Mouse (Mus musculus): ENCODE measurements around the gene Kazn.

The Kazn gene

DNA sequence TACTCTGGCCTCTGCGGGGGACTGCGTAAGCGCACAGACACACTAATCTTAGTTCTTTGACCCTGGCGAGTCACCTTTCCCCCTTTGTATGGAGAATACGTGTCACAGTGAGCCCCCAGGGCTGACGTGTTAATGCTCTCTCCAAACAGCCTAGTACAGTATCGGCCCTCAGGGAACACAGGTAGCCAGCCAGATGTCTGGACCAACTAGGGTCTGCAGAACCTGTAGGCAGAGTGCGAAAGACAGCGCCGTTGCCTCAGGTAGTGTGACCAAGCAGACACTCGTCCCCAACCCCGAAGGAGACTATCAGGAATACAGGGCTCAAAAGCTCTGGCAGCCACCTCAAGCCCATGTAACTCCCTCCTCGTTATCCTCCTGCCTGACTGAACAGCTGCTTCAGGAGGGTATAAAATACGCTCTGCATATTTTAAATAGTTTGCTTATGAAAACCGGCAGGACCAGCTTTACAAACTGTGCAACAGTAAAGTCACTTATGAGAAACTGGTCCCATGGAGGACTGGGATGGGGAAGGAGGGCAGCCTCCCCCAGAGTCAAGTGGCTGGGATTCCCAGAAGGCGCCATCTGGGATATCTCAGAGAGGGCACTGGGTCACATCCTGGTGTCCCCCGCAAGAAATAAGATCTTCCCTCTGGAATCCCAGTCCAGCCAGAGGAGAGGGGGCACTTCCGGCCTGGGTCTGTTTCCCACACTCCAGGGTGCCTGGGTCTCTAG is 18.0 kb downstream of the Kazn start:
- TF ChIP-seq CTCF (conservative IDR thresholded peaks at IDR 0.05; ENCODE audit: low read length), result no peak
- no peak for TF ChIP-seq POU5F1 (IDR thresholded peaks at IDR 0.05; ENCODE audit: borderline replicate concordance, low read length)

DNA sequence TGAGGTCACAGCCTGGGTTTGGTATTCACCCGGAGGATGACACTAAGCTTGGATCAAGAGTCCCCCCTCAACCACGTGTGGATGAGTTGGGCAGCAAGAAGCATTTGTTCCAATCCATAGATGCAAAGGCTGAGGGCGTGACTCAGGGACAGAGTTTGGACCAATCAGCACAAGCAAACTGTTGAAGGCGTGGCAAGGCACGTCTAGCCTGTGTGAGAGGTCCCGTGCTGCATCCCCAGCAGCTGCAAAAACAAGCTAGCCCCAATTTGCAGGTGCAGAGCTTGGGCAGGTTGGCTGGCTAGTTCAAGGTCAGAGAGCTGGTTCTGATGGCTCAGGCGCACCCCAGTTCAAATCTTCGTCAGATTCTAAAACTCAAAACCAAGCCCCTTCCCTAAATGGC is 20.2 kb downstream of the Kazn start:
- H3K9me3 ChIP-seq (ENCODE audit: low read length), result no peaks in the 10 kb centered on the region
- peaks cover 96% of the 10 kb centered on the region for H3K4me1 ChIP-seq (replicated peaks; ENCODE audit: low read depth, low read length)
- H3K36me3 ChIP-seq (ENCODE audit: insufficient read depth, low read length), result peaks cover 46% of the 10 kb centered on the region
- peak overlapping the region; percentile 24; the same call in 1 of the 2 replicates for H3K4me3 ChIP-seq (replicated peaks; ENCODE audit: low read length)
- no peak for TF ChIP-seq POU5F1 (IDR thresholded peaks at IDR 0.05; ENCODE audit: borderline replicate concordance, low read length)
- no peak for TF ChIP-seq CTCF (conservative IDR thresholded peaks at IDR 0.05; ENCODE audit: low read length)
- no peak for TF ChIP-seq NANOG (IDR thresholded peaks at IDR 0.05; ENCODE audit: borderline replicate concordance, low read length)
- no peaks in the 10 kb centered on the region for H3K27me3 ChIP-seq (ENCODE audit: insufficient read depth, low read length)

More for the DNA sequence above, 18.0 kb downstream of the Kazn start:
- Histone ChIP-seq H3K36me3 (ENCODE audit: insufficient read depth, low read length) (peaks cover 43% of the 10 kb centered on the region), H3K27me3 (ENCODE audit: insufficient read depth, low read length) (no peaks in the 10 kb centered on the region), H3K4me1 (replicated peaks; ENCODE audit: low read depth, low read length) (peaks cover 99% of the 10 kb centered on the region), H3K9me3 (ENCODE audit: low read length) (no peaks in the 10 kb centered on the region), H3K4me3 (replicated peaks; ENCODE audit: low read length) (0 out of 2 replicates have a peak overlapping the region, but pooled peaks have one; percentile 8)

- no peak overlapping the region for H3K4me3 ChIP-seq (replicated peaks; ENCODE audit: low read length)
- no peaks in the 10 kb centered on the region for H3K27me3 ChIP-seq (ENCODE audit: insufficient read depth, low read length)
- H3K9me3 ChIP-seq (ENCODE audit: low read length), result no peaks in the 10 kb centered on the region
- peaks cover 95% of the 10 kb centered on the region for H3K4me1 ChIP-seq (replicated peaks; ENCODE audit: low read depth, low read length)
- TF ChIP-seq NANOG (IDR thresholded peaks at IDR 0.05; ENCODE audit: borderline replicate concordance, low read length) (no peak), POU5F1 (IDR thresholded peaks at IDR 0.05; ENCODE audit: borderline replicate concordance, low read length) (no peak)
- peaks cover 43% of the 10 kb centered on the region for H3K36me3 ChIP-seq (ENCODE audit: insufficient read depth, low read length)
These were observed 22.2 kb downstream of the Kazn start for GRCm38 (mm10) chr4:142217048-142217447.

DNA sequence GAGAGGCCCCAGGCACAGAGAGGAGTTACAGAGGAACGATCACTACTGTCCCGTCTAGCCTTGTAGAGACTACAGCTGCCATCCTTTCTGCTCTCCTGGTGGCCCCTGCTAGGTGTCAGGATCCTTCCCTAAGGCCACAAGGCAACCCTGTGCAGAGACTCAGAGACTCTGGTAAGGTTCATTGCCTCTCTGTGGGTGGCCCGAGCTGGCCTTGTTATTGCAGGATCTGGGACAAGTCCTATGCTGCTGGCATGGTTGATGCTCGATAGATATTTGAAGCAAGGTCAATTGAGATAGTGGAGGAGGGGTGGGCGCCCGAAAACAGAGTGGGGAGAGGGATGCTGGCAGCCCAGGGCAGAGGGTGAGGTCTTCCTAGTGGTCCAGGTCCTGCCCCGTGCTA is 23.4 kb downstream of the Kazn start:
- H3K4me3 ChIP-seq (replicated peaks; ENCODE audit: low read length), result no peak overlapping the region
- no peaks in the 10 kb centered on the region for H3K27me3 ChIP-seq (ENCODE audit: insufficient read depth, low read length)
- peaks cover 43% of the 10 kb centered on the region for H3K36me3 ChIP-seq (ENCODE audit: insufficient read depth, low read length)
- peaks cover 90% of the 10 kb centered on the region for H3K4me1 ChIP-seq (replicated peaks; ENCODE audit: low read depth, low read length)
- TF ChIP-seq POU5F1 (IDR thresholded peaks at IDR 0.05; ENCODE audit: borderline replicate concordance, low read length) (no peak), CTCF (conservative IDR thresholded peaks at IDR 0.05; ENCODE audit: low read length) (no peak), NANOG (IDR thresholded peaks at IDR 0.05; ENCODE audit: borderline replicate concordance, low read length) (no peak)
- H3K9me3 ChIP-seq (ENCODE audit: low read length), result no peaks in the 10 kb centered on the region

DNA sequence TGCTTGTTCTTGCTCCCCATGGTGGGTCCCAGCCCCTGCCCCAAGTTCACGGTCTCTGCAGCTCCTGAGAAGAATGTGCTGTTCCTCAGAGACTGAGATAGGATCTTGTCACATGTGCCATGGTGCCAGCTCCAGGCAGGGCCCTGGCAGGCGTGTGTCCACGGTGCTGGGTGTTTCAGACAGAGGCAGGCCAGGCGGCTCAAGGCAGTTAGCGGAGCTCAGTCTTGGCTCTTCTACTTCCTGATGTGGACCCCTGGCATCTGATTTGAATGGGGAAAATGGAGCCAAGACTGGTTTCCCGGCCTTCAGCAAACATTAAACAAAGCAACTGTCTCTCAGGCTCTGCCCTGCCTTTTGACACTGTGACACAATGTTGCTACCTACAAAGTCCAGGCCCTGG is 24.7 kb downstream of the Kazn start:
- Histone ChIP-seq H3K4me3 (replicated peaks; ENCODE audit: low read length) (no peak overlapping the region), H3K4me1 (replicated peaks; ENCODE audit: low read depth, low read length) (peaks cover 90% of the 10 kb centered on the region), H3K9me3 (ENCODE audit: low read length) (no peaks in the 10 kb centered on the region), H3K27me3 (ENCODE audit: insufficient read depth, low read length) (no peaks in the 10 kb centered on the region), H3K36me3 (ENCODE audit: insufficient read depth, low read length) (peaks cover 48% of the 10 kb centered on the region)
- TF ChIP-seq CTCF (conservative IDR thresholded peaks at IDR 0.05; ENCODE audit: low read length), result no peak
- TF ChIP-seq NANOG (IDR thresholded peaks at IDR 0.05; ENCODE audit: borderline replicate concordance, low read length), result no peak
- no peak for TF ChIP-seq POU5F1 (IDR thresholded peaks at IDR 0.05; ENCODE audit: borderline replicate concordance, low read length)

- no peaks in the 10 kb centered on the region for H3K27me3 ChIP-seq (ENCODE audit: insufficient read depth, low read length)
- H3K36me3 ChIP-seq (ENCODE audit: insufficient read depth, low read length), result peaks cover 56% of the 10 kb centered on the region
- H3K4me1 ChIP-seq (replicated peaks; ENCODE audit: low read depth, low read length), result peaks cover 90% of the 10 kb centered on the region
- TF ChIP-seq NANOG (IDR thresholded peaks at IDR 0.05; ENCODE audit: borderline replicate concordance, low read length) (no peak), POU5F1 (IDR thresholded peaks at IDR 0.05; ENCODE audit: borderline replicate concordance, low read length) (no peak), CTCF (conservative IDR thresholded peaks at IDR 0.05; ENCODE audit: low read length) (no peak)
- H3K4me3 ChIP-seq (replicated peaks; ENCODE audit: low read length), result no peak overlapping the region
- no peaks in the 10 kb centered on the region for H3K9me3 ChIP-seq (ENCODE audit: low read length)
These were observed 26.8 kb downstream of the Kazn start for GRCm38 (mm10) chr4:142212425-142212824.

GRCm38 (mm10) chr4:142209884-142210283 is 29.3 kb downstream of the Kazn start:
- peaks cover 91% of the 10 kb centered on the region for H3K4me1 ChIP-seq (replicated peaks; ENCODE audit: low read depth, low read length)
- no peaks in the 10 kb centered on the region for H3K9me3 ChIP-seq (ENCODE audit: low read length)
- 0 out of 2 replicates have a peak overlapping the region, but pooled peaks have one; percentile 20 for H3K4me3 ChIP-seq (replicated peaks; ENCODE audit: low read length)
- H3K27me3 ChIP-seq (ENCODE audit: insufficient read depth, low read length), result no peaks in the 10 kb centered on the region
- TF ChIP-seq CTCF (conservative IDR thresholded peaks at IDR 0.05; ENCODE audit: low read length), result no peak
- no peak for TF ChIP-seq NANOG (IDR thresholded peaks at IDR 0.05; ENCODE audit: borderline replicate concordance, low read length)
- no peak for TF ChIP-seq POU5F1 (IDR thresholded peaks at IDR 0.05; ENCODE audit: borderline replicate concordance, low read length)
- peaks cover 52% of the 10 kb centered on the region for H3K36me3 ChIP-seq (ENCODE audit: insufficient read depth, low read length)

DNA sequence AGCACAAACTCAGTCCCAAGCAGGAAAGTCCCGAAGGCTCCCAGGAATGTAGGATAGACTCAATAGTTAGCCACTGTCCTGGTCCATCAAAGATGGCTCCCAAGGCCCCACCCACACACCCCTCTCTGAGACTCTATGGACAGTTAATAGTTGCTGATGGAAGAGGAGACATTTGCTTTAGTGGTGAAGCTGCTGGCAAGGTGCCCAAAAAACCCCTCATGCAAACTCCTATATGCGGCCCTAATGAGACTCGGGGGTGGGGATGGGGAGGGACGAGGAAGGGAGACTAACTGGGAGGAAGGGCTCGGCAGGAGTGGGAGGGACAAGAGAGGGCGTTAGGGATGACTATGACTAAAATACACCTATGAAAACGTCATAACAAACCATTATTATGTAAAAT is 29.7 kb downstream of the Kazn start:
- Histone ChIP-seq H3K4me1 (replicated peaks; ENCODE audit: low read depth, low read length) (peaks cover 93% of the 10 kb centered on the region), H3K27me3 (ENCODE audit: insufficient read depth, low read length) (no peaks in the 10 kb centered on the region), H3K9me3 (ENCODE audit: low read length) (no peaks in the 10 kb centered on the region), H3K36me3 (ENCODE audit: insufficient read depth, low read length) (peaks cover 49% of the 10 kb centered on the region), H3K4me3 (replicated peaks; ENCODE audit: low read length) (no peak overlapping the region; the same call in 1 of the 2 replicates)
- TF ChIP-seq CTCF (conservative IDR thresholded peaks at IDR 0.05; ENCODE audit: low read length), result no peak
- no peak for TF ChIP-seq POU5F1 (IDR thresholded peaks at IDR 0.05; ENCODE audit: borderline replicate concordance, low read length)
- TF ChIP-seq NANOG (IDR thresholded peaks at IDR 0.05; ENCODE audit: borderline replicate concordance, low read length), result no peak

- peaks cover 47% of the 10 kb centered on the region for H3K36me3 ChIP-seq (ENCODE audit: insufficient read depth, low read length)
- no peaks in the 10 kb centered on the region for H3K27me3 ChIP-seq (ENCODE audit: insufficient read depth, low read length)
- H3K4me3 ChIP-seq (replicated peaks; ENCODE audit: low read length), result no peak overlapping the region
- TF ChIP-seq CTCF (conservative IDR thresholded peaks at IDR 0.05; ENCODE audit: low read length) (no peak), NANOG (IDR thresholded peaks at IDR 0.05; ENCODE audit: borderline replicate concordance, low read length) (peak; percentile 88)
- no peaks in the 10 kb centered on the region for H3K9me3 ChIP-seq (ENCODE audit: low read length)
- H3K4me1 ChIP-seq (replicated peaks; ENCODE audit: low read depth, low read length), result peaks cover 78% of the 10 kb centered on the region
These were observed 33.5 kb downstream of the Kazn start for GRCm38 (mm10) chr4:142205693-142206092.

All from E14TG2a.4 (cell line).